Mouse (Mus musculus) E14TG2a.4 (cell line): Measurements from ENCODE around the gene Ppp2r5d.

ENCODE experiments used
- H3K27me3 ChIP-seq: 2 replicates; pipeline ENCODE4 v1.6.1; 2014; ENCODE audit warnings: low read length, control low read depth; ENCODE audit not compliant: insufficient read depth
- H3K36me3 ChIP-seq: 2 replicates; pipeline ENCODE4 v1.6.1; 2014; ENCODE audit warnings: low read length, control low read depth; ENCODE audit not compliant: insufficient read depth
- H3K4me1 ChIP-seq: replicated peaks from 2 replicates; pipeline ENCODE4 v1.6.1; 2014; ENCODE audit warnings: low read depth, low read length, control low read depth
- H3K4me3 ChIP-seq: replicated peaks from 2 replicates; pipeline ENCODE4 v1.5.1; 2014; ENCODE audit warnings: mild to moderate bottlenecking, low read length
- H3K9me3 ChIP-seq: 2 replicates; pipeline ENCODE4 v1.6.1; 2014; ENCODE audit warnings: low read length, control low read depth
- CTCF ChIP-seq: conservative IDR thresholded peaks from 2 replicates; pipeline ENCODE4 v1.5.1; 2014; ENCODE audit warnings: low read length
- NANOG ChIP-seq: IDR thresholded peaks from 2 replicates; pipeline ENCODE4 v1.6.1; 2014; ENCODE audit warnings: borderline replicate concordance, low read length, mixed read lengths
- POU5F1 ChIP-seq: IDR thresholded peaks from 2 replicates; pipeline ENCODE4 v1.6.1; 2014; ENCODE audit warnings: low read length, borderline replicate concordance

Gene Ppp2r5d

GRCm38 (mm10) chr17:46704887-46705835 is at the start of gene Ppp2r5d:
Gene Ppp2r5d, minus strand, starts transcription at chr17:46705111.
- Histone ChIP-seq H3K36me3 (peaks cover 30% of the 10 kb centered on the region), H3K27me3 (peaks cover 10% of the 10 kb centered on the region; the same call in 1 of the 2 replicates), H3K4me1 (peaks cover 56% of the 10 kb centered on the region), H3K4me3 (peak within 1 kb of the TSS; percentile 99), H3K9me3 (no peaks in the 10 kb centered on the region)
- TF ChIP-seq CTCF (no peak), POU5F1 (no peak), NANOG (no peak)

- Histone ChIP-seq H3K9me3 (no peaks in the 10 kb centered on the region), H3K4me3 (peak within 1 kb of the TSS; percentile 91), H3K27me3 (0 out of 2 replicates have a peak, but pooled peaks cover 6% of the 10 kb centered on the region), H3K4me1 (peaks cover 55% of the 10 kb centered on the region), H3K36me3 (peaks cover 29% of the 10 kb centered on the region)
- TF ChIP-seq CTCF: no peak
- no peak for TF ChIP-seq NANOG
- no peak for TF ChIP-seq POU5F1
Observed at GRCm38 (mm10) chr17:46751794-46752556, 47.1 kb upstream of the Ppp2r5d start, which contains the start of gene Cnpy3. Gene Cnpy3, minus strand, starts transcription at chr17:46752214.

- Histone ChIP-seq H3K4me1 (peaks cover 48% of the 10 kb centered on the region), H3K4me3 (peak overlapping the region; percentile 91), H3K27me3 (no peaks in the 10 kb centered on the region), H3K9me3 (no peaks in the 10 kb centered on the region), H3K36me3 (peaks cover 36% of the 10 kb centered on the region)
- TF ChIP-seq CTCF: no peak
- no peak for TF ChIP-seq NANOG
- no peak for TF ChIP-seq POU5F1
Observed at GRCm38 (mm10) chr17:46751056-46751793, 46.3 kb upstream of the Ppp2r5d start.

DNA sequence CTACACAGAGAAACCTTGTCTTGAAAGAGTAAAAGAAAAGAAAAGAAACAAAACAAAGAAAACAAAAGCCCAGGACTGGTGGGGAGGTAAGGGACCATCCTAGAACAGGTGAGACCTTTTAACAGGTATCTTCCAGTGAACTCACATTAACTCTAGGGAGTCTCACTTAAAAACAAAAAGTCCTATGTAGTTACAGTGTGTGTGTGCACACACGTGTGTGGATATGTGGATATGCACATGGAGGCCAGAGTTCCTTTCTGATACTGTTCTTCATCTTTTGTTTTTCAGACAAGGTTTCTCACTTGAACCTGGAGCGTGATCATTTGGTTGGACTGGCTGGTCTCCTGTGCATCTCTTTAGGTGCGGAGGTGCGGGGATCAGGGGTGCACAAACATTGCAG is 45.7 kb upstream of the Ppp2r5d start:
- H3K4me3 ChIP-seq: peak overlapping the region; percentile 91
- peaks cover 46% of the 10 kb centered on the region for H3K4me1 ChIP-seq
- TF ChIP-seq POU5F1: no peak
- no peak for TF ChIP-seq CTCF
- TF ChIP-seq NANOG: no peak
- H3K27me3 ChIP-seq: no peaks in the 10 kb centered on the region
- H3K9me3 ChIP-seq: no peaks in the 10 kb centered on the region
- peaks cover 43% of the 10 kb centered on the region for H3K36me3 ChIP-seq

DNA sequence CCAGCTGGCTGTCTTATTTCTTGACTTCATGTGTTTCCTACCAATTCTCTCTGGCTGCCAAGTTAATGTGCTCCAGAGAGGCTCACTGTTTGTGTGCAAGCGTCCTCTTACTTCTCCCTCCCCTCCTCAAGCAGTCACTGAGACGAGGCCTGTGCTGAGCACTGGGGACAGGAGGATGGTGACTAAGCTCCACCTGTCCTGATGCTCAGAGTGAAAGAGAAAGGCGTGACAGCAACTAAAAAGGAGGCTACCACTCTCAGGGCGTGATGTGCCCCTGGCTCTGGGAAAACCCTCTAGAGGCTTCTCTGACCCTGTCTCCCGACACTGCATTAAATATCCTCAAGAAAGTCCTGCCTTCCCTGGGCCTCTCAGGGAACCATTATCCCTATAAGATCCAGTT is 44.4 kb upstream of the Ppp2r5d start:
- Histone ChIP-seq H3K9me3 (no peaks in the 10 kb centered on the region), H3K27me3 (no peaks in the 10 kb centered on the region), H3K4me3 (no peak overlapping the region), H3K36me3 (peaks cover 52% of the 10 kb centered on the region), H3K4me1 (peaks cover 53% of the 10 kb centered on the region)
- TF ChIP-seq POU5F1 (no peak), CTCF (no peak), NANOG (no peak)

DNA sequence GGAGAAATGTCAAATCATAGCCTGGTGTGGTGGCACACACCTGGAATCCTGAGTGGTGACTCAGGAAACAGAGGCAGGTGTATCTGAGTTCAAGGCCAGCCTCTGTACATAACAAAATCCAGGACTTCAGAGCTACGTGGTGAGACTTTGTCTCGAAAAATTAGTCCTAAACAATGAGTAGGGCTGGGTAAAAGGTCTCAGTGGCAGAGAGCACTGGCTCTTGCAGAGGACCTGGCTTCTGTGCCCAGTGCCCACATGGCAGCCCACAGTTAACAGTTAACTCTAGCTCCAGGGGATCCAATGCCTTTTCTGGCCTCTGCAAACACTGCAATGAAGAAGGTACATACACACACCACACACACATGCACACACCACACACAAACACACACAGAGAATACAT is 42.9 kb upstream of the Ppp2r5d start:
- peaks cover 67% of the 10 kb centered on the region for H3K36me3 ChIP-seq
- no peak for TF ChIP-seq CTCF
- TF ChIP-seq POU5F1: no peak
- no peak for TF ChIP-seq NANOG
- peaks cover 62% of the 10 kb centered on the region for H3K4me1 ChIP-seq
- H3K27me3 ChIP-seq: no peaks in the 10 kb centered on the region
- no peaks in the 10 kb centered on the region for H3K9me3 ChIP-seq
- H3K4me3 ChIP-seq: no peak overlapping the region

DNA sequence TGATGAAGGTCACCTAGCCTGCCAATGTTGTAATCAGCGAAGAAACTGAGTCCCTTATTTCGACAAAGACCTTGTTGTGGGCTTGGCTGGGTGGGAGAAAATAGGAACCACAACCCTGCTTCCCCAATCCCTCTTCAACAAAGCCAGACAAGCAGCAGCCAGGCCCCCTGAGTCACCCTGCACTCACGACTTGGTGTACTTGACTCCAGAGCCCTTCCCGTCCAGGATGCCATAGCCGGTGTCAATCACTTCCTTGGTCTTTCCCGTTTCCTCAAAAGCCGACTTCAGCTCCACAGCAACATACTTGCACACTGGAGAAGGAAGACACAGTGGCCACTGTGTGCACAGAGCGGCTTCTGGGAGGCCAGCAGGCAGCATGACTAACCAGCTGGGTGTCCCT is 42.3 kb upstream of the Ppp2r5d start:
- TF ChIP-seq CTCF (no peak), NANOG (no peak), POU5F1 (no peak)

More for the DNA sequence above, 42.3 kb upstream of the Ppp2r5d start:
- Histone ChIP-seq H3K4me1 (peaks cover 62% of the 10 kb centered on the region), H3K36me3 (peaks cover 72% of the 10 kb centered on the region), H3K4me3 (no peak overlapping the region), H3K9me3 (no peaks in the 10 kb centered on the region), H3K27me3 (no peaks in the 10 kb centered on the region)
